Mouse (Mus musculus): ENCODE results near the gene Rhbdd1. TPM values are rescaled to one million over a fixed set of nuclear protein-coding genes. Genes with fewer than 3 reads are reported as not detected.

The Rhbdd1 gene
- total and polyA plus RNA-seq, 3 experiments, result 12.6 to 21.8 (median 19.8) TPM

- H3K9ac ChIP-seq (ENCODE audit: insufficient read depth, low read depth), result no peak overlapping the region
- dilution Hi-C loops (cut with MboI; ENCODE audit: extremely low pct_ligation_motif_present, extremely low pct_unique_long_range_greater_than_20kb, low sequenced_read_pairs), result no loop called here
- in situ Hi-C loops (cut with MboI; ENCODE audit: low pct_ligation_motif_present, low pct_unique_long_range_greater_than_20kb, low sequenced_read_pairs), result no loop called here
- no peaks in the 10 kb centered on the region for H3K79me2 ChIP-seq (replicated peaks; ENCODE audit: control insufficient read depth, extremely low read depth, insufficient read depth, poor library complexity, severe bottlenecking)
- H3K4me1 ChIP-seq (ENCODE audit: control insufficient read depth in 1 of 2, insufficient read depth in 2 of 2), result no peaks in the 10 kb centered on the region
- H3K27ac ChIP-seq (ENCODE audit: insufficient read depth, low read depth), result no peak overlapping the region
- H3K27me3 ChIP-seq (replicated peaks), result no peaks in the 10 kb centered on the region
- H3K9me3 ChIP-seq (replicated peaks; ENCODE audit: low read length), result no peaks in the 10 kb centered on the region
- no peak for TF ChIP-seq MYC (IDR thresholded peaks at IDR 0.05; ENCODE audit: low read depth, low read length)
- TF ChIP-seq MXI1 (IDR thresholded peaks at IDR 0.05; ENCODE audit: low read depth, low read length), result no peak
- no peak for TF ChIP-seq NELFE (IDR thresholded peaks at IDR 0.05; ENCODE audit: low read depth, low read length)
- H3K36me3 ChIP-seq (replicated peaks in 1 of 2; ENCODE audit: control insufficient read depth in 1 of 2, insufficient read depth in 1 of 2, low read length in 1 of 2), result no peaks in the 10 kb centered on the region
- no peak overlapping the region for H3K4me3 ChIP-seq (replicated peaks in 1 of 3; ENCODE audit: low read depth in 2 of 3, low read length in 2 of 3, poor library complexity in 1 of 3)
- no peak overlapping the region for H3K4me2 ChIP-seq (ENCODE audit: insufficient read depth, low read depth, poor library complexity, severe bottlenecking)
- no peak for DNase-seq (ENCODE audit: extremely low read depth)
Observed at GRCm38 (mm10) chr1:82272231-82272630, 44.0 kb upstream of the Rhbdd1 start.

- Histone ChIP-seq H3K4me2 (ENCODE audit: insufficient read depth, low read depth, poor library complexity, severe bottlenecking) (no peak overlapping the region), H3K9me3 (replicated peaks; ENCODE audit: low read length) (no peaks in the 10 kb centered on the region), H3K36me3 (replicated peaks in 1 of 2; ENCODE audit: control insufficient read depth in 1 of 2, insufficient read depth in 1 of 2, low read length in 1 of 2) (no peaks in the 10 kb centered on the region), H3K27ac (ENCODE audit: insufficient read depth, low read depth) (no peak overlapping the region), H3K9ac (ENCODE audit: insufficient read depth, low read depth) (no peak overlapping the region), H3K79me2 (replicated peaks; ENCODE audit: control insufficient read depth, extremely low read depth, insufficient read depth, poor library complexity, severe bottlenecking) (no peaks in the 10 kb centered on the region), H3K4me1 (ENCODE audit: control insufficient read depth in 1 of 2, insufficient read depth in 2 of 2) (no peaks in the 10 kb centered on the region), H3K4me3 (replicated peaks in 1 of 3; ENCODE audit: low read depth in 2 of 3, low read length in 2 of 3, poor library complexity in 1 of 3) (no peak overlapping the region), H3K27me3 (replicated peaks) (no peaks in the 10 kb centered on the region)
- in situ Hi-C loops (cut with MboI; ENCODE audit: low pct_ligation_motif_present, low pct_unique_long_range_greater_than_20kb, low sequenced_read_pairs) (no loop called here), dilution Hi-C loops (cut with MboI; ENCODE audit: extremely low pct_ligation_motif_present, extremely low pct_unique_long_range_greater_than_20kb, low sequenced_read_pairs) (no loop called here)
- DNase-seq (ENCODE audit: extremely low read depth), result no peak
- TF ChIP-seq NRF1 (IDR thresholded peaks at IDR 0.05; ENCODE audit: low read depth, low read length) (no peak), CHD1 (IDR thresholded peaks at IDR 0.05; ENCODE audit: low read depth, low read length) (no peak), ZC3H11A (IDR thresholded peaks at IDR 0.05; ENCODE audit: low read depth, low read length) (no peak), EP300 (IDR thresholded peaks at IDR 0.05; ENCODE audit: low read length) (no peak), PAX5 (IDR thresholded peaks at IDR 0.05; ENCODE audit: low read length) (no peak), SMC3 (IDR thresholded peaks at IDR 0.05; ENCODE audit: low read depth, low read length) (no peak), MYC (IDR thresholded peaks at IDR 0.05; ENCODE audit: low read depth, low read length) (no peak), SIN3A (IDR thresholded peaks at IDR 0.05; ENCODE audit: low read length) (no peak), KAT2A (IDR thresholded peaks at IDR 0.05; ENCODE audit: insufficient replicate concordance, low read length) (no peak)
Observed at GRCm38 (mm10) chr1:82273529-82273928, 42.7 kb upstream of the Rhbdd1 start.

- Histone ChIP-seq H3K4me3 (replicated peaks in 1 of 3; ENCODE audit: low read depth in 2 of 3, low read length in 2 of 3, poor library complexity in 1 of 3) (no peak overlapping the region), H3K79me2 (replicated peaks; ENCODE audit: control insufficient read depth, extremely low read depth, insufficient read depth, poor library complexity, severe bottlenecking) (no peaks in the 10 kb centered on the region), H3K27ac (ENCODE audit: insufficient read depth, low read depth) (no peak overlapping the region), H3K9ac (ENCODE audit: insufficient read depth, low read depth) (no peak overlapping the region), H3K27me3 (replicated peaks) (no peaks in the 10 kb centered on the region), H3K9me3 (replicated peaks; ENCODE audit: low read length) (no peaks in the 10 kb centered on the region), H3K4me1 (ENCODE audit: control insufficient read depth in 1 of 2, insufficient read depth in 2 of 2) (no peaks in the 10 kb centered on the region), H3K4me2 (ENCODE audit: insufficient read depth, low read depth, poor library complexity, severe bottlenecking) (no peak overlapping the region), H3K36me3 (replicated peaks in 1 of 2; ENCODE audit: control insufficient read depth in 1 of 2, insufficient read depth in 1 of 2, low read length in 1 of 2) (no peaks in the 10 kb centered on the region)
- dilution Hi-C loops (cut with MboI; ENCODE audit: extremely low pct_ligation_motif_present, extremely low pct_unique_long_range_greater_than_20kb, low sequenced_read_pairs) (no loop called here), in situ Hi-C loops (cut with MboI; ENCODE audit: low pct_ligation_motif_present, low pct_unique_long_range_greater_than_20kb, low sequenced_read_pairs) (no loop called here)
- DNase-seq (ENCODE audit: extremely low read depth), result no peak
- no peak for TF ChIP-seq ZMIZ1 (IDR thresholded peaks at IDR 0.05; ENCODE audit: low read depth, low read length)
- TF ChIP-seq RCOR1 (conservative IDR thresholded peaks at IDR 0.05; ENCODE audit: low read depth, low read length), result no peak
- no peak for TF ChIP-seq GABPA (IDR thresholded peaks at IDR 0.05; ENCODE audit: insufficient replicate concordance, low read depth, low read length)
- no peak for TF ChIP-seq MAFK (IDR thresholded peaks at IDR 0.05; ENCODE audit: insufficient replicate concordance, low read length)
- no peak for TF ChIP-seq ETS1 (conservative IDR thresholded peaks at IDR 0.05; ENCODE audit: low read depth, low read length)
- TF ChIP-seq CHD1 (IDR thresholded peaks at IDR 0.05; ENCODE audit: low read depth, low read length), result no peak
- no peak for TF ChIP-seq JUN (IDR thresholded peaks at IDR 0.05; ENCODE audit: insufficient read depth, low read depth, low read length)
- TF ChIP-seq MAX (IDR thresholded peaks at IDR 0.05; ENCODE audit: low read length), result no peak
- TF ChIP-seq USF2 (conservative IDR thresholded peaks at IDR 0.05; ENCODE audit: low read depth, low read length), result no peak
- no peak for TF ChIP-seq SMC3 (IDR thresholded peaks at IDR 0.05; ENCODE audit: low read depth, low read length)
- TF ChIP-seq POLR2A (IDR thresholded peaks at IDR 0.05; ENCODE audit: low read depth, low read length), result no peak
- no peak for TF ChIP-seq ELF1 (IDR thresholded peaks at IDR 0.05; ENCODE audit: low read depth, low read length)
- no peak for TF ChIP-seq ZC3H11A (IDR thresholded peaks at IDR 0.05; ENCODE audit: low read depth, low read length)
- TF ChIP-seq CTCF (conservative IDR thresholded peaks at IDR 0.05 in 1 of 2, IDR thresholded peaks at IDR 0.05 in 1 of 2; ENCODE audit: low read depth in 2 of 2, low read length in 2 of 2), result no peak
Observed at GRCm38 (mm10) chr1:82274361-82274760, 41.9 kb upstream of the Rhbdd1 start.
